Mouse (Mus musculus) layer of hippocampus, adult 8-10 months (tissue): ENCODE measurements around the gene Ate1. TPM values are rescaled to one million over a fixed set of nuclear protein-coding genes. Genes with fewer than 3 reads are reported as not detected.
A peak's percentile ranks its signal among the peaks of the same experiment; 100 is the strongest.
"Not testable (repeated sequence)": the region's sequence is repeated elsewhere in the genome, so short reads cannot be mapped to it uniquely, and the experiment has no call there.

Source experiments
- DNase-seq, 2 experiments: peaks; one replicate each; pipeline ENCODE4 v3.0.0; 2022; ENCODE audit warnings: low spot score in 2 of 2
- total RNA-seq, 4 experiments: library from RNA; stranded (reverse); gene quantifications; 2 replicates each; pipeline ENCODE4 v1.2.4; 2022

Ate1 gene
- total RNA-seq: 10 to 100 TPM; 71.4 to 86.7 (median 76.9) TPM

GRCm38 (mm10) chr7:130520049-130520425 is at the start of gene Ate1:
TSS of gene Ate1 (minus strand) at chr7:130520369.
- peak in 1 of 2 experiments; percentile 48 for DNase-seq

GRCm38 (mm10) chr7:130568783-130569436 is 48.7 kb upstream of the Ate1 start:
- DNase-seq: no peak

- no peak for DNase-seq
Observed at GRCm38 (mm10) chr7:130564596-130564995, 44.4 kb upstream of the Ate1 start.

- DNase-seq: no peak
Observed at GRCm38 (mm10) chr7:130563880-130564279, 43.7 kb upstream of the Ate1 start.

GRCm38 (mm10) chr7:130563276-130563675 is 43.1 kb upstream of the Ate1 start:
- DNase-seq: no peak

- no peak for DNase-seq
Observed at GRCm38 (mm10) chr7:130560933-130561332, 40.8 kb upstream of the Ate1 start.

GRCm38 (mm10) chr7:130558592-130558991 is 38.4 kb upstream of the Ate1 start:
- no peak for DNase-seq

- no peak for DNase-seq
Observed at GRCm38 (mm10) chr7:130555597-130555996, 35.4 kb upstream of the Ate1 start.

GRCm38 (mm10) chr7:130553321-130553720 is 33.2 kb upstream of the Ate1 start:
- DNase-seq: no peak

GRCm38 (mm10) chr7:130552780-130553179 is 32.6 kb upstream of the Ate1 start:
- no peak for DNase-seq

GRCm38 (mm10) chr7:130547635-130548175 is 27.5 kb upstream of the Ate1 start:
- no peak for DNase-seq

GRCm38 (mm10) chr7:130546791-130547484 is 26.8 kb upstream of the Ate1 start:
- peak; percentile 77 to 87 for DNase-seq

- DNase-seq: no peak
Observed at GRCm38 (mm10) chr7:130546421-130546790, 26.2 kb upstream of the Ate1 start.

- no peak for DNase-seq
Observed at GRCm38 (mm10) chr7:130545893-130546292, 25.7 kb upstream of the Ate1 start.

- DNase-seq: no peak
Observed at GRCm38 (mm10) chr7:130545401-130545800, 25.2 kb upstream of the Ate1 start.

GRCm38 (mm10) chr7:130543181-130543580 is 23.0 kb upstream of the Ate1 start:
- no peak for DNase-seq

- no peak for DNase-seq
Observed at GRCm38 (mm10) chr7:130540176-130540575, 20.0 kb upstream of the Ate1 start.

GRCm38 (mm10) chr7:130537068-130537467 is 16.9 kb upstream of the Ate1 start:
- DNase-seq: no peak

- no peak for DNase-seq
Observed at GRCm38 (mm10) chr7:130535174-130535573, 15.0 kb upstream of the Ate1 start.

- DNase-seq: peak; percentile 67 to 87
Observed at GRCm38 (mm10) chr7:130533316-130534260, 13.4 kb upstream of the Ate1 start.

- not testable (repeated sequence) for DNase-seq
Observed at GRCm38 (mm10) chr7:130531138-130531537, 11.0 kb upstream of the Ate1 start.

GRCm38 (mm10) chr7:130527306-130527705 is 7.1 kb upstream of the Ate1 start:
- DNase-seq: no peak
